Mouse (Mus musculus) cerebellum, adult 11-12 months (tissue): ENCODE data around the gene Obsl1.

Experiments
- DNase-seq: peaks from one replicate; pipeline ENCODE4 v3.0.0; 2022

Obsl1 gene

GRCm38 (mm10) chr1:75480735-75481134 lies 25.5 kb downstream of the Obsl1 start:
- peak; percentile 35 for DNase-seq

- DNase-seq: peak; percentile 57
Measured at GRCm38 (mm10) chr1:75480036-75480435, 26.2 kb downstream of the Obsl1 start.

- no peak for DNase-seq
Measured at GRCm38 (mm10) chr1:75479635-75479989, 26.6 kb downstream of the Obsl1 start.

GRCm38 (mm10) chr1:75478916-75479634 lies 27.2 kb downstream of the Obsl1 start, which contains the start of the genes Chpf and Tmem198:
Chpf (minus strand) TSS chr1:75479307.
Tmem198 (plus strand) TSS chr1:75479532.
- DNase-seq: peak; percentile 98

GRCm38 (mm10) chr1:75478497-75478896 lies 27.8 kb downstream of the Obsl1 start:
- no peak for DNase-seq

- no peak for DNase-seq
Measured at GRCm38 (mm10) chr1:75477966-75478290, 28.3 kb downstream of the Obsl1 start.

GRCm38 (mm10) chr1:75477264-75477965 lies 28.8 kb downstream of the Obsl1 start:
- DNase-seq: peak; percentile 91

GRCm38 (mm10) chr1:75476441-75476840 lies 29.8 kb downstream of the Obsl1 start:
- DNase-seq: peak; percentile 63

GRCm38 (mm10) chr1:75469287-75469825 lies 36.9 kb downstream of the Obsl1 start:
- no peak for DNase-seq

- peak; percentile 81 for DNase-seq
Measured at GRCm38 (mm10) chr1:75467215-75467927, 38.9 kb downstream of the Obsl1 start.

- no peak for DNase-seq
Measured at GRCm38 (mm10) chr1:75463652-75464204, 42.5 kb downstream of the Obsl1 start.

GRCm38 (mm10) chr1:75462636-75463035 lies 43.6 kb downstream of the Obsl1 start:
- no peak for DNase-seq

- no peak for DNase-seq
Measured at GRCm38 (mm10) chr1:75460297-75460696, 46.0 kb downstream of the Obsl1 start.

GRCm38 (mm10) chr1:75458789-75459684 lies 47.2 kb downstream of the Obsl1 start:
- DNase-seq: no peak

GRCm38 (mm10) chr1:75458025-75458788 lies 48.0 kb downstream of the Obsl1 start:
- DNase-seq: peak; percentile 46

GRCm38 (mm10) chr1:75457710-75458024 lies 48.6 kb downstream of the Obsl1 start:
- DNase-seq: no peak

- DNase-seq: peak; percentile 40
Measured at GRCm38 (mm10) chr1:75456746-75457564, 49.3 kb downstream of the Obsl1 start.

- no peak for DNase-seq
Measured at GRCm38 (mm10) chr1:75455948-75456347, 50.3 kb downstream of the Obsl1 start.

GRCm38 (mm10) chr1:75455433-75455832 lies 50.8 kb downstream of the Obsl1 start:
- DNase-seq: no peak

GRCm38 (mm10) chr1:75451900-75452299 lies 54.4 kb downstream of the Obsl1 start:
- DNase-seq: no peak
